Mouse (Mus musculus) lung, embryonic 16.5 days (tissue): ENCODE results near the gene Pex5. TPM values are rescaled to one million over a fixed set of nuclear protein-coding genes. Genes with fewer than 3 reads are reported as not detected.

ENCODE experiments used
- ATAC-seq: fragments of 200-750 bp; cut with Nextera tagmentation; 2 replicates; pipeline ENCODE4 v1.8.0; 2017; ENCODE audit warnings: low read depth, mild to moderate bottlenecking, moderate library complexity
- H3K27ac ChIP-seq: fragments of 300-500 bp; sonication (generic); 2 replicates; pipeline ENCODE4 v1.5.1; 2014; ENCODE audit warnings: mild to moderate bottlenecking, control low read depth, low read length
- H3K27me3 ChIP-seq: fragments of 300-500 bp; sonication (generic); 2 replicates; pipeline ENCODE4 v1.6.1; 2014; ENCODE audit warnings: low read depth, low read length, mixed read lengths; ENCODE audit not compliant: control insufficient read depth, insufficient read depth
- H3K36me3 ChIP-seq: fragments of 300-500 bp; sonication (generic); 2 replicates; pipeline ENCODE4 v1.6.1; 2014; ENCODE audit warnings: low read length; ENCODE audit not compliant: control insufficient read depth, insufficient read depth
- H3K4me1 ChIP-seq: fragments of 300-500 bp; sonication (generic); replicated peaks from 2 replicates; pipeline ENCODE4 v1.6.1; 2014; ENCODE audit warnings: low read length, mixed read lengths; ENCODE audit not compliant: control insufficient read depth, insufficient read depth
- H3K4me2 ChIP-seq: fragments of 300-500 bp; sonication (generic); 2 replicates; pipeline ENCODE4 v1.6.1; 2014; ENCODE audit warnings: low read depth, low read length, control low read depth
- H3K4me3 ChIP-seq: fragments of 300-500 bp; sonication (generic); 2 replicates; pipeline ENCODE4 v1.5.1; 2014; ENCODE audit warnings: mild to moderate bottlenecking, low read length, control low read depth
- H3K9ac ChIP-seq: fragments of 300-500 bp; sonication (generic); 2 replicates; pipeline ENCODE4 v1.6.1; 2014; ENCODE audit warnings: low read length, control low read depth
- H3K9me3 ChIP-seq: fragments of 300-500 bp; sonication (generic); 2 replicates; pipeline ENCODE4 v1.6.1; 2016; ENCODE audit warnings: low read length; ENCODE audit not compliant: control insufficient read depth
- whole genome bisulfite sequencing: fragments of 180-500 bp; shearing (Covaris S2); extraction: QIAGEN DNeasy Blood & Tissue Kit; methylation state at CpG from one replicate; pipeline ENCODE4 v1.1.7; 2014; 5-methylcytosine and 5-hydroxymethylcytosine counted together
- polyA plus RNA-seq: library from polyadenylated mRNA; unstranded; fragments of >200 nt; fragmentation: Nextera tagmentation; extraction: Ambion mirVana; gene quantifications from 2 replicates; pipeline ENCODE4 v1.2.1, GENCODE M21; 2015

Pex5 gene
- 39.9 and 40.2 TPM in 2 replicates for polyA plus RNA-seq

GRCm38 (mm10) chr6:124414927-124415325 lies at the start of gene Pex5:
Pex5 (minus strand) TSS chr6:124415067.
- WGBS: 1% methylated on average over 22 of the region's 36 CpGs

DNA sequence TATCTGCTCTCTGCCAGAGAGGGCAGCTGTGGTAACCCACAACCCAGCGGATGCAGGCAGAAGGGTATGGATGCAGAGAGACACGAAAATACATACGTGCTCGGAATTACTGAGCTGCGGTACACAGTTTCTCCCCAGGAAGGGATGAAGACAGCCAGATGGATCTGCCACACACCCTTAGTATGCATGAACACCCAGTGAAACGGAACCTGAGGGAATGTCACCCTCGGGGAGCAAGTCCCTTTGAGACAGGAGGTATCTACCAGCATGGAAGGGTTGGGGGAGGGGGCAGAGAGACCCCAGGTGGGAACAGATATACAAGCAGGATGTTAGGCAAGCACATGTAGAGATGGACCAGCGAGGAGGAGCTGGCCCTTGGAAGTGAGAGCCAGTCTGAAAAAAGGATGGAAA lies 49.0 kb upstream of the Pex5 start:
- WGBS: 22% methylated on average over 8 of the region's 8 CpGs
- Histone ChIP-seq H3K9me3 (no peaks in the 10 kb centered on the region), H3K4me3 (no peak overlapping the region), H3K36me3 (no peaks in the 10 kb centered on the region), H3K27me3 (no peaks in the 10 kb centered on the region), H3K4me1 (no peaks in the 10 kb centered on the region), H3K9ac (no peak overlapping the region), H3K27ac (no peak overlapping the region), H3K4me2 (no peak overlapping the region; the same call in 1 of the 2 replicates)
- no peak for ATAC-seq

More at GRCm38 (mm10) chr6:124414927-124415325, at the start of gene Pex5:
- H3K27ac ChIP-seq: peak within 1 kb of the TSS; percentile 76
- no peaks in the 10 kb centered on the region for H3K27me3 ChIP-seq
- peak within 1 kb of the TSS; percentile 80 for H3K9ac ChIP-seq
- peak within 1 kb of the TSS; percentile 64 for H3K4me2 ChIP-seq
- peak within 1 kb of the TSS; percentile 75 for H3K4me3 ChIP-seq
- H3K9me3 ChIP-seq: no peaks in the 10 kb centered on the region
- peak; percentile 98 for ATAC-seq
- peaks cover 6% of the 10 kb centered on the region; the same call in 1 of the 2 replicates for H3K36me3 ChIP-seq
- H3K4me1 ChIP-seq: peaks cover 8% of the 10 kb centered on the region; the same call in 1 of the 2 replicates

GRCm38 (mm10) chr6:124459388-124459787 lies 44.5 kb upstream of the Pex5 start:
- Histone ChIP-seq H3K27ac (no peak overlapping the region), H3K4me3 (no peak overlapping the region), H3K36me3 (no peaks in the 10 kb centered on the region), H3K4me1 (no peaks in the 10 kb centered on the region), H3K9ac (no peak overlapping the region), H3K9me3 (no peaks in the 10 kb centered on the region), H3K27me3 (no peaks in the 10 kb centered on the region), H3K4me2 (no peak overlapping the region)
- 56% methylated on average over 4 of the region's 4 CpGs for WGBS
- ATAC-seq: no peak

DNA sequence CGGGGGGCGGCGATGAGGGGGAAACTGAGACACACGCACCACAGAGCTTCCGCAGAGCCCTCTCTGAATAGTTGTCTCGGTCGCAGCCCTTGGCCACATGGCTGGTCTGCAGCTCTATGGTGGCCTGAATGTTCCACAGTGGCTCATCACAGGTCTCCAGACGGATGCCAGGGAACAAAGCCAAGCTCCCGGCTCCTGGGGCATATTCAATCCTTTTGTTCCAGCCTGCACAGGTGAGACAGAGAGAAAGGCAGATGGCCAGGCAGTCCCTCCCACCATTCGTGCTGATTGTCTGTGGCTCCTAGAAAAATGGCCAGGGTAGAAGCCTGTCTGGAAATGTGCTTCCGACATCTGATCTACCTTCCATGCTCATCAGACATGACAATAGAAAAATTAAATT lies 43.6 kb upstream of the Pex5 start:
- Histone ChIP-seq H3K4me3 (no peak overlapping the region), H3K9ac (no peak overlapping the region), H3K27me3 (no peaks in the 10 kb centered on the region), H3K4me1 (no peaks in the 10 kb centered on the region), H3K4me2 (no peak overlapping the region), H3K36me3 (no peaks in the 10 kb centered on the region), H3K27ac (no peak overlapping the region), H3K9me3 (no peaks in the 10 kb centered on the region)
- 78% methylated on average over 11 of the region's 11 CpGs for whole genome bisulfite sequencing
- no peak for ATAC-seq

- H3K4me2 ChIP-seq: no peak overlapping the region
- WGBS: 92% methylated on average over 5 of the region's 5 CpGs
- no peak for ATAC-seq
- no peaks in the 10 kb centered on the region for H3K9me3 ChIP-seq
- H3K27ac ChIP-seq: no peak overlapping the region
- no peaks in the 10 kb centered on the region for H3K36me3 ChIP-seq
- H3K4me1 ChIP-seq: no peaks in the 10 kb centered on the region
- H3K9ac ChIP-seq: no peak overlapping the region
- no peak overlapping the region for H3K4me3 ChIP-seq
- H3K27me3 ChIP-seq: no peaks in the 10 kb centered on the region
These were observed 43.0 kb upstream of the Pex5 start for GRCm38 (mm10) chr6:124457827-124458226.

DNA sequence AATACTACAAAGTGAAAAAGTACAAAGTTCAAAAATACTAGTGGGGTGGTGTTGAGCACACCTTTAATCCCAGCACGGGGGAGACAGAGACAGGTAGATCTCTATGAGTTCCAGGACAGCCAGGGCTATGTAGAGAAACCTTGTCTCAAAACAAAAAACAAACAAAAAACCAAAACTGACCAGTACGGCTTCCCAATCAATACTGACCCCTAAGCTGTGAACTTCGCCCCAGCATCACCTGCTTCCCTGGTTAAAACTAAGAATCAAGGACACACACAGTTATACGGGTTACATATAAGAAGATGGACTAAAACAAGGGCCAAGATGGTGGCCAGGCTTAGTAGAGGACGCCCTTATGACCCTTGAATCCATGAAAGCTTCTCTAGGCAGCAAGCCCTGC lies 41.4 kb upstream of the Pex5 start:
- no peaks in the 10 kb centered on the region for H3K4me1 ChIP-seq
- H3K9ac ChIP-seq: no peak overlapping the region
- no peaks in the 10 kb centered on the region for H3K36me3 ChIP-seq
- no peak overlapping the region for H3K4me2 ChIP-seq
- no peak for ATAC-seq
- no peak overlapping the region for H3K27ac ChIP-seq
- no peaks in the 10 kb centered on the region for H3K9me3 ChIP-seq
- WGBS: 89% methylated on average over 5 of the region's 5 CpGs
- no peaks in the 10 kb centered on the region for H3K27me3 ChIP-seq
- no peak overlapping the region for H3K4me3 ChIP-seq

DNA sequence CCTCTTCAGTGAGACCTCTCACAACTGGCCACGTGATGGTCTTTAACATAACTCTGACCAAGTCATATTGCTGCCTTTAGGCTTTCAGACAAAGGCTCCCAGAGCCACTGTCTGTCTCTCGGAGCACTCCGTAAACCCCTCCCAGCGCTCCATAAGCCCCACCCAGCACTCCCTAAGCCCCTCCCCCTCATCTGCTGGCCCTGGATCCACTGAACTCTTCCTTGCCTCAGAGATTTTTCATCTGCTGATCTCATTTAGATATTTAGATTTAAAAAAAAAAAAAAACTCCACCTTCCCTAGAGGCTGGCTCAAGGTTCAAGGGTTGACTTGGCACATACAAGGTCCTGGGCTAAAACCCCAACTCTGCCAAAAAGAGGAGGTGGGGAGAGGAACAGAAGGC lies 38.9 kb upstream of the Pex5 start:
- 35% methylated on average over 4 of the region's 4 CpGs for WGBS
- 0 out of 2 replicates have a peak, but pooled peaks have one; percentile 41 for ATAC-seq
- no peak overlapping the region for H3K9ac ChIP-seq
- H3K4me1 ChIP-seq: no peaks in the 10 kb centered on the region
- H3K27me3 ChIP-seq: no peaks in the 10 kb centered on the region
- H3K36me3 ChIP-seq: no peaks in the 10 kb centered on the region
- H3K4me2 ChIP-seq: no peak overlapping the region
- H3K4me3 ChIP-seq: no peak overlapping the region
- no peaks in the 10 kb centered on the region for H3K9me3 ChIP-seq
- no peak overlapping the region for H3K27ac ChIP-seq

DNA sequence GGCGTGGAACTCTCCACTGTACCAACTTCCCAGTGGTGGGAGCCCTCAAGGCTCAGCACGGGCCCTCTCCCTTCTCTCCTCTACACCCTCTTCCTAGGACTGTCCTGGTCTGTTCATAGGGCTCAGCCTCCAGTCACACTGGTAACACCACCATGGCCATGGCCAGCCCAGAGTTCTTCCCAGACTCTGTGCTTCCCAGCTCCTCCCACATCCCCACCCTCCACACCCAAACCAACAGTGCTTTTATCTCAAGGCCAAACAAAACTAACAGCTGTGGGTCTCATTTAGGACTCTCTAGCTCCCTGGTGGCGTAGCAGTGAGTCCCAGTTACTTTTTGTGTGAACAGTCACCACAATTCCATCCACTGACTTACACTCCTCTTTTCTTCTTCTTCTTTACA lies 37.1 kb upstream of the Pex5 start:
- Histone ChIP-seq H3K9me3 (no peaks in the 10 kb centered on the region), H3K9ac (no peak overlapping the region), H3K27ac (no peak overlapping the region), H3K27me3 (no peaks in the 10 kb centered on the region), H3K4me2 (no peak overlapping the region), H3K4me1 (no peaks in the 10 kb centered on the region), H3K4me3 (no peak overlapping the region), H3K36me3 (no peaks in the 10 kb centered on the region)
- 54% methylated on average over 3 of the region's 3 CpGs for WGBS
- no peak for ATAC-seq

- H3K27me3 ChIP-seq: no peaks in the 10 kb centered on the region
- H3K4me1 ChIP-seq: no peaks in the 10 kb centered on the region
- H3K9ac ChIP-seq: no peak overlapping the region
- no peak overlapping the region for H3K27ac ChIP-seq
- H3K4me2 ChIP-seq: no peak overlapping the region
- no peaks in the 10 kb centered on the region for H3K36me3 ChIP-seq
- H3K4me3 ChIP-seq: no peak overlapping the region
- H3K9me3 ChIP-seq: no peaks in the 10 kb centered on the region
- 74% methylated on average over 18 of the region's 18 CpGs for WGBS
- no peak for ATAC-seq
These were observed 35.0 kb upstream of the Pex5 start for GRCm38 (mm10) chr6:124449668-124450383.
